19 mouse cellular contexts compared by ENCODE assay signal in genomic region chr16:95736470-95736869, GRCm38 (mm10). TPM values are rescaled to one million over a fixed set of nuclear protein-coding genes. Genes with fewer than 3 reads are reported as not detected.
A peak's percentile ranks its signal among the peaks of the same experiment; 100 is the strongest.
DNase-seq lines count a peak whose midpoint lies in the region; ATAC-seq and TF ChIP-seq lines count a peak whose summit lies in the region.
"Had no signal": no experiment of that assay in that cellular context is flagged by ENCODE, and none has a peak within 500 bp of the region (broad histone marks: within the 10 kb centered on the region; RNA-seq: fewer than 3 reads in every experiment).

No protein-coding gene starts in this region.

- H3K4me2 ChIP-seq in embryonic facial prominence, embryonic 14.5 days (ENCODE audit: low read depth, low read length), result no peak overlapping the region
- H3K4me2 ChIP-seq: heart, embryonic 12.5 days had no signal

- peaks cover 37% of the 10 kb centered on the region for H3K4me1 ChIP-seq in E14TG2a.4 (replicated peaks; ENCODE audit: low read depth, low read length)
- 0 out of 2 replicates have a peak, but pooled peaks cover 6% of the 10 kb centered on the region for H3K4me1 ChIP-seq in embryonic facial prominence, embryonic 14.5 days (ENCODE audit: control insufficient read depth, insufficient read depth, low read length)
- H3K4me1 ChIP-seq: heart, embryonic 12.5 days had no signal

- peaks cover 9% of the 10 kb centered on the region for H3K27me3 ChIP-seq in E14TG2a.4 (ENCODE audit: insufficient read depth, low read length)
- H3K27me3 ChIP-seq in embryonic facial prominence, embryonic 14.5 days (replicated peaks; ENCODE audit: control insufficient read depth, insufficient read depth, low read length), result no peaks in the 10 kb centered on the region
- H3K27me3 ChIP-seq: CH12.LX; heart, embryonic 12.5 days had no signal

- ATAC-seq in embryonic facial prominence, embryonic 14.5 days (ENCODE audit: low read depth), result peak; percentile 61; the same call in 1 of the 2 replicates
- ATAC-seq: forebrain, embryonic 14.5 days; hindbrain, embryonic 16.5 days; inflammation-experienced regulatory T-cells, adult 6 months had no signal

- WGBS in embryonic facial prominence, embryonic 14.5 days, result 61% methylated on average over 6 of the region's 6 CpGs

- H3K36me3 ChIP-seq in E14TG2a.4 (ENCODE audit: insufficient read depth, low read length), result no peaks in the 10 kb centered on the region
- no peaks in the 10 kb centered on the region for H3K36me3 ChIP-seq in embryonic facial prominence, embryonic 14.5 days (ENCODE audit: control insufficient read depth, insufficient read depth, low read length)
- H3K36me3 ChIP-seq: forebrain, embryonic 10.5 days; heart, embryonic 12.5 days had no signal

- TF ChIP-seq CTCF in E14TG2a.4 (conservative IDR thresholded peaks at IDR 0.05; ENCODE audit: low read length), result no peak

- peak; percentile 57 to 77 for DNase-seq in lung, adult 18-20 months
- DNase-seq in lung, postnatal 10 days, result no peak
- peak; percentile 55 for DNase-seq in embryonic facial prominence, embryonic 14.5 days (ENCODE audit: low spot score)
- peak; percentile 44 for DNase-seq in lung, postnatal 25 days (ENCODE audit: low spot score)
- no peak for DNase-seq in kidney, adult 9 months
- no peak for DNase-seq in heart, adult 18-20 months
- DNase-seq: adrenal gland, adult 2 months; adrenal gland, postnatal 25 days; cerebellum, adult 2 months; cerebellum, postnatal 10 days; gastrocnemius, postnatal 14 days had no signal

- no peak overlapping the region for H3K27ac ChIP-seq in embryonic facial prominence, embryonic 14.5 days (replicated peaks; ENCODE audit: low read depth, low read length)
- H3K27ac ChIP-seq: forebrain, embryonic 10.5 days had no signal

- no peak overlapping the region for H3K9ac ChIP-seq in embryonic facial prominence, embryonic 14.5 days (ENCODE audit: low read depth, low read length)
- H3K9ac ChIP-seq: heart, embryonic 12.5 days had no signal

- no peaks in the 10 kb centered on the region for H3K9me3 ChIP-seq in E14TG2a.4 (ENCODE audit: low read length)
- H3K9me3 ChIP-seq in embryonic facial prominence, embryonic 14.5 days (ENCODE audit: control insufficient read depth, low read length), result no peaks in the 10 kb centered on the region
- H3K9me3 ChIP-seq: forebrain, embryonic 10.5 days; heart, embryonic 12.5 days had no signal

- peak overlapping the region; percentile 1; the same call in 1 of the 2 replicates for H3K4me3 ChIP-seq in E14TG2a.4 (replicated peaks; ENCODE audit: low read length)
- H3K4me3 ChIP-seq in embryonic facial prominence, embryonic 14.5 days (ENCODE audit: low read depth, low read length), result no peak overlapping the region
- H3K4me3 ChIP-seq: erythroblast, embryonic 14.5 days; forebrain, embryonic 10.5 days; heart, embryonic 12.5 days had no signal

RNA-seq across cellular contexts. Expression of gene Ets2, which starts 34.6 kb away (rescaled TPM):
- polyA plus RNA-seq in embryonic facial prominence, embryonic 14.5 days (2014; fragmentation: Nextera tagmentation; extraction: Ambion mirVana), result 55.7 and 56.8 TPM in 2 replicates
- 10 to 100 TPM; 44.7 to 51.2 TPM for total RNA-seq in heart, adult 18-20 months (2021)

Comparison
In these comparisons a context has a peak if more than half of its experiments do, and no peak if none do; other contexts are left out.
1. DNase-seq: peak in lung, adult 18-20 months (2 of 2), embryonic facial prominence, embryonic 14.5 days (single experiment) and lung, postnatal 25 days (single experiment); none in lung, postnatal 10 days (single experiment), kidney, adult 9 months (single experiment) and heart, adult 18-20 months (0 of 2).